Mouse (Mus musculus) hindbrain, embryonic 10.5 days (tissue): ENCODE measurements around the gene Apob. TPM values are rescaled to one million over a fixed set of nuclear protein-coding genes. Genes with fewer than 3 reads are reported as not detected.

Experiments
- DNase-seq: peaks from one replicate; pipeline ENCODE4 v3.0.0-alpha.2; 2017; ENCODE audit warnings: low spot score
- H3K27ac ChIP-seq: fragments of 300-500 bp; sonication (generic); 2 replicates; pipeline ENCODE4 v1.5.1; 2016; ENCODE audit warnings: mild to moderate bottlenecking, moderate library complexity
- H3K27me3 ChIP-seq: fragments of 300-500 bp; sonication (generic); 2 replicates; pipeline ENCODE4 v1.6.1; 2016; ENCODE audit warnings: mild to moderate bottlenecking; ENCODE audit not compliant: poor library complexity, insufficient read depth, severe bottlenecking
- H3K36me3 ChIP-seq: fragments of 300-500 bp; sonication (generic); 2 replicates; pipeline ENCODE4 v1.6.1; 2016; ENCODE audit warnings: mild to moderate bottlenecking, moderate library complexity
- H3K4me1 ChIP-seq: fragments of 300-500 bp; sonication (generic); replicated peaks from 2 replicates; pipeline ENCODE4 v1.6.1; 2016; ENCODE audit warnings: mild to moderate bottlenecking
- H3K4me3 ChIP-seq: fragments of 300-500 bp; sonication (generic); 2 replicates; pipeline ENCODE4 v1.5.1; 2016; ENCODE audit warnings: mild to moderate bottlenecking, moderate library complexity
- H3K9me3 ChIP-seq: fragments of 300-500 bp; sonication (generic); 2 replicates; pipeline ENCODE4 v1.6.1; 2016; ENCODE audit warnings: mild to moderate bottlenecking, moderate library complexity
- WGBS: fragments of 180-500 bp; shearing (Covaris S2); methylation state at CpG from one replicate; pipeline ENCODE4 v1.1.7; 2016; 5-methylcytosine and 5-hydroxymethylcytosine counted together
- polyA plus RNA-seq: library from polyadenylated mRNA; unstranded; fragments of >200 nt; fragmentation: Nextera tagmentation; extraction: Ambion mirVana; gene quantifications from 2 replicates; pipeline ENCODE4 v1.2.1, GENCODE M21; 2016

The Apob gene
- polyA plus RNA-seq, 1 experiment from 2014 or later = 0.43 TPM

GRCm38 (mm10) chr12:8056001-8056640 is 78.7 kb downstream of the Apob start:
- H3K9me3 ChIP-seq = no peaks in the 10 kb centered on the region
- 80% methylated on average over 8 of the region's 8 CpGs for WGBS
- DNase-seq = no peak
- H3K4me1 ChIP-seq = no peaks in the 10 kb centered on the region
- H3K4me3 ChIP-seq = no peak overlapping the region
- H3K36me3 ChIP-seq = no peaks in the 10 kb centered on the region
- no peak overlapping the region for H3K27ac ChIP-seq
- no peaks in the 10 kb centered on the region for H3K27me3 ChIP-seq

- no peak overlapping the region for H3K4me3 ChIP-seq
- no peaks in the 10 kb centered on the region for H3K9me3 ChIP-seq
- DNase-seq = peak; percentile 67
- no peaks in the 10 kb centered on the region for H3K27me3 ChIP-seq
- peaks cover 8% of the 10 kb centered on the region; the same call in 1 of the 2 replicates for H3K4me1 ChIP-seq
- H3K27ac ChIP-seq = no peak overlapping the region
- whole genome bisulfite sequencing = 19% methylated on average over 3 of the region's 3 CpGs
- H3K36me3 ChIP-seq = no peaks in the 10 kb centered on the region
These were observed 82.1 kb downstream of the Apob start for GRCm38 (mm10) chr12:8059576-8059975.

- Histone ChIP-seq H3K4me1 (peaks cover 8% of the 10 kb centered on the region; the same call in 1 of the 2 replicates), H3K36me3 (no peaks in the 10 kb centered on the region), H3K27ac (no peak overlapping the region), H3K9me3 (peaks cover 8% of the 10 kb centered on the region; the same call in 1 of the 2 replicates), H3K4me3 (no peak overlapping the region), H3K27me3 (no peaks in the 10 kb centered on the region)
- DNase-seq = peak; percentile 40
- WGBS = 54% methylated on average over 11 of the region's 11 CpGs
These were observed 86.1 kb downstream of the Apob start for GRCm38 (mm10) chr12:8063363-8064065.

Other genes starting within 250 kb of the Apob start
- 62.1 and 66.5 TPM in 2 replicates for gene Ldah, start 230.5 kb downstream of the Apob start, polyA plus RNA-seq